Mouse (Mus musculus): Measurements from ENCODE around the gene Zscan20.

DNA sequence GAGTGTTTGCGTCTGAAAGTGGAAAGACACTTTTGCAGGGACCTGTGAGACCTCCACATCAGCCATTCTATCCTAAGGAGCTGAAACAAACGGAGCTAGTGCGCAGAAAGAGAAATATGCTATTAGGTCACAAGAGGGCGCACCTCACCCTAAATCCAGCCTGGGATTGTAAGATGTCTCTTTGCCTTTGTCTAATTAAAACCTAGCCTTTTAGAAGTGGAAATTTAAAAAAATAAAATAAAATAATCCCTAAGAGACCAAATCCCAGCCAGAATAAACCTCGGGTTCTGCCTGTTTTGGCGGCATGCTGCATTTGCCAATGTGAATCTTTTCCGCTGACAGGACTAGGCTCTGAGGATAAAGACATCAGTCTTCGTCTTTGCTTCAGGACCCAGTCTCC, 3.4 kb upstream of the Zscan20 start:
- TF ChIP-seq GATA1 (IDR thresholded peaks at IDR 0.05; ENCODE audit: borderline replicate concordance, low read length): no peak
- TF ChIP-seq FLI1 (IDR thresholded peaks at IDR 0.05; ENCODE audit: low read length): no peak

All from megakaryocyte, embryonic 14.5 days (primary cell).